Mouse (Mus musculus): ENCODE results near the gene Npdc1.

Gene Npdc1

DNA sequence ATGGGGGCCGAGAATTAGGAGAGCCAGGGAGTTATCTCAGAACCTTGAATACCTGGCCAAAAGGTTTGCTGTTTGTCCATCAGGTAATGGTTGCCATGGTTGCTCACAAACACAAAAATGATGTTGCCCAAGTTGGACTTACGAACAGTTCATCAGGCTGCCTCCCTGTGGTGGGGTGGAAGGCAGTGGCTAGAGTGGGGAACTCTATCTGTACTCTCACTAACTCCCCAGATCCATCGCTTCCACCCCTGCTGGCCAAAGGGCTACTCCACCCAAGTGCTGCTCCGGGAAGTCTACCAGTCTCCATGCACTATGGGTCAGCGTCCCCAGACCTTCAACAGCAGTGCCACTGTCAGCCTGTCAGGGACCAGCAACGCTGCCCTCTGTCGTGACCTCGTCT, at the start of gene Npdc1:
Gene Npdc1 (plus strand): TSS at position 301 of the 400 bp plus-strand sequence.
- DNase-seq: no peak

DNA sequence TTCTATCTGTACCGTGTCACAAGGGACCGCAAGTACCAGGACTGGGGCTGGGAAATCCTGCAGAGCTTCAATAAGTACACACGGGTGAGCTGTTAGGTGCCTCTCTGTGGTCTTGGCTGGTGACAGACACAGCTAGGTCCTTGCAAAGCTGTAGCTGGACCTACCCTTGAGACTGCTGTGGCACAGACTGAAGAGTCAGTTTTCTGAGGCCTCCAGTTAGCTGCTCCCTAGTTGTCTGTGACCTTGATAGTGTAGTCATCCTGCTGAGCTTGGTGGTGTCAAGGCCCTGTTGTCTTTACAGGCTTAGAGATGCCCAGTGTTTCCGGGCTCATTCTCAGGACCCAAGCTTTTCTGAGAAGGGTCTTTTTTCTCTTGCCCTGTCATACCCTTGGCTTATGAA, 49.7 kb upstream of the Npdc1 start:
- no peak for DNase-seq

DNA sequence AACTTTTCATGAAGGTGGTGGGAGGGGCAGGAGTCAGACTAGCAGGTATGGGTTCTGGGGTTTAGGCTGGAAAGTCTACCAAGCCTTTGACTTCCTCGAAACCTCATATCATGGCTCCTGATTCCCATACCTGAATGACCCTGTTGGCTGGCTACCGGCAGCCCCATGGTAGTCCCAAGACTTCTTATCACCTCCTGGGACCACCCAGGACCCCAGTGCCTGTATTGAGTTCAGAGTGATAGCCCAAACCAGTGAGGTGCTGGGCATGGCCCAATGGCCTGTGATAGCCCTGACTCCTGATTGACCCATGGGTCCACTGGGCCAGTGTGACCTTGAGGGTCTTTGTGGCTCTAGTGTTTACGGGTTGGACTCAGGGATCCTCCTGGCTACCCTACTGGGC, 48.5 kb upstream of the Npdc1 start:
- no peak for DNase-seq

DNA sequence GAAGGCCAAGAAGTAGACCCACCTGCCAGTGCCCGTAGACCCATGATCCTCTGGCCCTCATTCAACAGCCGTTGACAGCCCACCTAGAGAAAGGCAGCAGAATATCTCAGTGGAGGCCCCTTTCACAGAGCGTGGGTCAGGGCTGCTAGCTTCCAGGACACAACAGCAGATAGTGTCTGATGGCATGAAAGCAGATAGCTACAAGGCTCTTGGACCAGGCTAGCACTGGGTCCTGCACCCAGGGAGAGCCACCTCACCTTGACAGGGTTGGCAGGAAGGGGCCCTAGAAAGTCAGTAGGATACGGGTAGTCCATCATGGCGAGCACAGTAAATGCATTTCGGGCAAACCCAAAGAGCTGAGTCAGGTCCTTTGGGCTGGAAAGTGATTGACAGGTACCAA, 44.9 kb upstream of the Npdc1 start:
- no peak for DNase-seq

DNA sequence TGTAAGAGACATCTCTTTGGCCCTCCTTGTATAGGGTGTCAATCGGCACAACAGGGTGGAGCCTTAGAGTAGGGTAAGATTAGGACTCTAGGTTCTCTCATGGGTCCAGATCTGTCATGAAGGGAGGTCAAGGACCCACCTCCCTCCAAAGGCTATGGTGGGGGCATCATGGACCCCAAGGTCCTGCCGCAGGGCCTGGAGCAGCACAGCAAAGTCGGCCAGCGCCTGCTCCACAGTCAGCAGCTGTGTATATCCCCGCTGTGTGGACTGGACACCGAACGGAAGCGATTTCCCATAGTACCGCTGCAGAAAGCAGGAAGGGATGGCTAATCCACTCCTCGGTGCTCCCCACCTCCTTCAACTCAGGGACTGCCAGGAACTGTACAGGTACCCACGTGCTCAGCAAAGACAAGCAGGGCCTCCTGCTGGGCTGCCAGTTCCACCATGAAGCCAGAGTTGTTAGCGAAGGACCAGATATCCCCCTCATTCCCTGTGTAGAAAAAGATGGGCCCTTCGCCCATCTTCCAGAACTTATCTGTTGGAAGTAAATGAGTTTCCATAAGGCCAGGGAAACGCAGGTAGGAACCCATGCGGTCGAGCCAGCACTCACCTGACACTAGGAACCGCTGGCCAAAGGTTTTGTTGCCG, 43.6 kb upstream of the Npdc1 start:
- no peak for DNase-seq

DNA sequence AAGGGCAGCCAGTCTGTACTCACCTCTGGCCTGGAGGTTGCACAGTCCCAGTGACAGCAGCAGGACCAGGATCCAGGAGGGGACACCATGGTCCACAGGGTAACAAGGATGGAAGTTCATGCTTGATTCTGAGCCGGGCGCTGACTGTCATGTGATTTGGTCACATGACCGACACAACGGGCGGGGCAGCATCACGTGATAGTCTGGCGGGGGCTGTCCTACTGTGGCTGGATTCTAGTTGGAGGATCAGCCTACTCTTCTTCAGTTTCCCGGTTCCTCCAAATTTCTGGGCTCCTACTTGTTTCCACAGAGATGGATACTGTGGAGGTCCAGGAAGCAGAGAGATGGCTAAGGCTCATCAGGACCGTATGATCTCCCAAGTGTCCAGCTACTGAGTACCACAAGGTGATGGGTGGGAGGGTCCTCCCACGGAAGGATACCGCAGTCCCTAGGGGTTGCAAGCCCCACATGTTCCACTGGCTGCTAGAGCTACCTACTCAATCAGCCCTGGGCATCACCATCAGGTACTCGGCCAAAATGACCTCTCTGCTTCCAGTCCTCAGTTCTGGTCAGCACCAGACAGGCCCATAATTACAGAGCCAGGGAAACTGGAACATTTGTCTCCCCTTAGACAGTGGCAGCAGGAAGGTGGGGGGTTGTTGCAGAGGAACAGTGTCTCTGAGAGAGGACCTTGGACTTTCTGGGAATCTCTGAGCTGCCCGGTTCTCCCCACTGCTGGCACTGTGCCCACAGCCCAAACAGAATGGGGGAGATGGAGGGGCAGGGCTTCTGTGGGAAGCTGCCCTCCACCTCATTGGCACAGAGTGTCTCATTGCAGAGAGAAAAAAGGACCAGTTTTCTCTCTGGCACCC, 42.7 kb upstream of the Npdc1 start, which contains the start of gene Dpp7:
Gene Dpp7 (minus strand): TSS at position 152 of the 872 bp plus-strand sequence.
- DNase-seq: peak; percentile 87

DNA sequence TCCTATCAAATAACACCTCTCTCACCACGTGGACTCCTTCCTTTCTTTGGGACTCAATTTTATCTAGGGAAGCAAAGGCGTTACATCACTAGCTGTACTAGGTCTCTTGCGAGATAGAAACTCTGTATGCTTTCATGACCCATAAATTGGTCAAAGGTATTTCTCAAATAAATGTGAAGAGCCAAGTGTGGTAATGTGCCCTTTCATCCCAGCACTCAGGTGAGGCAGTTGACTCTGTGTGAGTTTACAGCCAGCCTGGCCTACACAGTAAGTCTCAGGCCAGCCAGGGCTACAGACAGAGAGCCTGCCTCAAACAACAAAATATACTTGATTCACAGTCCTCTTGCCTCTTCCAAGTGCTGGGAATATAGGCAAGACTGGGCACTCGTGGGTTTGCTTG, 39.3 kb upstream of the Npdc1 start:
- DNase-seq: no peak

DNA sequence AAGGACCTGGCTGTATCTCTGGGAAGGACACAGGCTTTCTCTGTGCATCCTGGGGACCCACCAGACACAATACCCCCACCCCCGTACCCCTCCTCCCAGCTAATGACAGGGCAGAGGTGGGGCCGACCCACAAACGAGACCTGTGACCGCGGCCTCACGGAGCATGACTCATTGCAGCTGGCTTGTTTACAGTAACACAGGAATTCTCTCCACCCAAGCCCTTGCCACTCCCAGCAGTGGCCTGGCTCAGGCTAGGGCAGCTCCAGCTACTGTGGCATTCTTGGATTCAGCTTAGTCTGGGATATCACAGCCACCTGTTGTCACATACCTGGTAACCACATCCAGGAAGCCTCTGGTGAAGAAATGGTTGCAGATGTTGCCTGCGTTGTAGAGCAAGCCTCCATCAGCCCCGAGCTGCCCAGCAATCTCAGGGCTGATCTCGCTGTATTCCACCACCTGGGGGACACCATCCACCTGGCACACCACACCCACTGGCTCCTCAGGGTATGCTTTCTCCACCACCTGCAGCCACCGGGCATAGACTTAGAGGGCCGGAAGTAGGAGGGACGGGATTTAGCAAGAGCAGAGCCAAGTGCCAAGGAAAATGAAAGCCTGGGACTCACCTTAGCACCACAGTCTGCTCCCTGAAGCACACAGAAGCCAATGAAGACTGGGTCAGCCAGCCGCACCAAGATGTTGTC, 35.5 kb upstream of the Npdc1 start:
- peak; percentile 27 for DNase-seq

DNA sequence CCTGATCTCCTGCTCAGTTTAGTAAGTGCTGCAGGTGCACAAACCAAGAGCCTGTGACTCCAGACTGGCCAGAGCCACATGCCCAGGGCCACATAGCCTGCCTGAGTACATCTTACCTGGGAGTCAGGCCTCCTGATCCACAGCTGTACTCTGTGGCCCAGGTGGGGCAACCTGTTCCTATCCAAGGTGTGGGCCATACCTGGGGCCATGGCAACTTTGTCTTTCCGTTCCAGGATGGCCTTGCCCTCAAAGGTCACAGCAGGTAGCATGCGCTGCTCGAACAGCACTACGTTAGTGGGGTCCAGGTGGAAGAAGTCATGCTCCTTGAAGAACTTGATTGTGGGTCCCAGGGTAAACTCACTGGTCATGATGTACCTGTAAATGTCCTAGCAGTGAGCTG, 34.8 kb upstream of the Npdc1 start:
- DNase-seq: no peak

DNA sequence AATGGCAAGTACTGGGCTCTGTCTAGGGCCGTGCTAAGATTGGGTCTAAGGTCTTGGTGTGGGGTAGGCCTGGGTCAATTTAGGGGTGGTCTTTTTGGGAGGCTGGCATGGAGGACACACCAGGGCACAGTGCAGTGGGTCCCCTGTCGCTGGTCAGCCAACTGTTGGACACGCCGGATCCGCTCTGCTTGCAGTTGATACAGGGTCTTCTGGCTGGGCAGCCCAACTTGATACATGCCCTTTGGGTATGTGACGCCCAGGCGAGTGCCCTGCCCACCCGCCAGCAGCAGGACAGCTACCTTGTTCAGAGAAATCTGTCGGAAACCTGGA, 34.4 kb upstream of the Npdc1 start:
- DNase-seq: no peak

DNA sequence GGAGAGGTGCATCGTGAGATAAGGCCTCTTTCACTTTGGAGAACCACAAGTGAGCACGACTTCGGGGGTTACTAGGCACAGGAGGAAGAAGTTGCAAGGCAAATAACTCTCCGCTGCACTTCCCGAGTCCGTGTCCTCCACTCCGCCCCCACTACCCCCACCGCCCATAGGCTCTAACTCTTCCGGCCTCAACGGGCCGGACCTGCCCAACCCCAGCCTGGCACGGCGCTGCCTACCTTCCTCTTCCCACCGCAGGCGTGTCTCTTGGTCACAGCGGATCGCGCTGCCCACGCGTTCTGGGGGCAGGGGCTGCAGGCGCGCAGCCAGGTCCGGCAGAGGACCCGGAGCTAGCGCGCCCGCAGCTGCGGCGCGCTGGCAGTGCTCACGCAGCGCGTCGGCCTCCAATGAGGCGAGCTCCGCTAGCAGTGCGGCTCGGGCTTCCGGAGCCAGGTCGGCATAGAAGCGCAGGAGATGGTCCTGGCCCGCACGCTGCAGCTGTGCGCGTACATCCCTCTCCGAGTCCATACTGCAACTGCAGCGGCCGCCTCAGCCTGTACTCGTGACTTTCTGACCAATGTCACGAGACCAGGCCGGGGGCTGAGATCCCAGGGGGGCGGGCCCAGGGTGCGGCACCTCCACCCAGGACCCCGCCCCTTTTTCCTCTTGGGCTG, 33.9 kb upstream of the Npdc1 start, which contains the start of gene Uap1l1:
Gene Uap1l1 (minus strand): TSS at position 592 of the 671 bp plus-strand sequence.
- DNase-seq: peak; percentile 83

DNA sequence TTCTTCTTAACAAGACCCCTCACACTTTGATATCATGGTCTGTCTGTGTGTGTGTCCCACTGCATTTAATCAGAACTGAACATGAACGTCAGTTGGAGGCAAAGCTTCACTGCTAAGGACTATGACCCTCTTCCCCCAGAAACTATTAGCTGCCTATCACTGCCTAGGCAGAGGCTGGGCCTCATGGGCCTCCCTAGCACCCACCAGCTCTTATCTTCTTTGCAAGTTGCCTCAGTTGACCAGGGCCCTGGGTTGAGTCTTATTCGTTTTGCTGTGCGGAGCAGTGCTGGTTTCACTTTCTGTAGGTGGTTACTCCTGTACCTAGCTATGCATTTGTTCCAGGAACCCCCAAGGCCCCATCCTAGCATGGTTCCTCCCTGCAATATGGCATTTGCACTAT, 29.2 kb upstream of the Npdc1 start:
- DNase-seq: no peak

DNA sequence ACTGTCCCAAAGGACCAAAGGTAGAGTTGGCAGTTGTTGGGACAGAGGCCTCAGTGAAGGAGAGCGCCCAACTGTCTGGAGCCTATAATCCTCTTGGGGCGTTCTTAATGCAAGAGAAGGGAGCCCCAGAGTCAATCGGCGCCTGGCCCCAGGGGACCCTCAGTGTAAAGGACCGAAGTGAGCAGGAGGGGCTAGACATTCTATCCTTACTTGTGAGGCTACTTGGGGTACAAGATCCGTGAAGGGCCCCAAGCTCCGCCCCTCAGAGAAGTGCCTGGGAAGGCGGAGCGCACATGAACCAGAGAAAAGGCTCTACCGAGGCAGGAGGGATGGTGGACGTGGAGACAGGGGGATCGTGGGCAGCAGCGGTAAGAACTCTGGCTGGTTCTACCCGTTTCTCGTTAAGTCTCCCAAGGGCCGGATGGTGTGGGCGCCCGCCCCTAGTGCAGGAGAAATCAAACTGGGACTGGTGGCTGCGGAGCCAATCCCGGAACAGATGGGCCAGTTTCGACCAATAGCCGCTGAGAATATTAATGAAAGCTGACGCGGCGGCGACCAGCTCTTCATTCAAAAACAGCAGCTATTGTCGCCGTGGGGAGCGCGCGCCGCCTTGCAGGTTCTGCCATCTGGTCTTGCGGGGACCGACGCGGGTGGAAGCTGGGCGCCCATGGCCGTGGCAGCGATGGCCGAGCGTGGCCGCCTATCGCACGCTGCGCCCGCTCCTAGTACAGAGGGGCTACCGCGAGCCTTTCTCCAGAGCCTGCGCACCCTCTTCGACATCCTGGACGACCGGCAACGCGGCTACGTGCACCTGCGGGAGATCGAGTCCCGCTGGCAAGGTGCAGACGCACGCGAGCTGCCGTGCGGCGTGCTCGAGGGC, 27.1 kb upstream of the Npdc1 start, which contains the start of gene Sapcd2:
Gene Sapcd2 (plus strand): TSS at position 558 of the 880 bp plus-strand sequence.
- DNase-seq: peak; percentile 84

DNA sequence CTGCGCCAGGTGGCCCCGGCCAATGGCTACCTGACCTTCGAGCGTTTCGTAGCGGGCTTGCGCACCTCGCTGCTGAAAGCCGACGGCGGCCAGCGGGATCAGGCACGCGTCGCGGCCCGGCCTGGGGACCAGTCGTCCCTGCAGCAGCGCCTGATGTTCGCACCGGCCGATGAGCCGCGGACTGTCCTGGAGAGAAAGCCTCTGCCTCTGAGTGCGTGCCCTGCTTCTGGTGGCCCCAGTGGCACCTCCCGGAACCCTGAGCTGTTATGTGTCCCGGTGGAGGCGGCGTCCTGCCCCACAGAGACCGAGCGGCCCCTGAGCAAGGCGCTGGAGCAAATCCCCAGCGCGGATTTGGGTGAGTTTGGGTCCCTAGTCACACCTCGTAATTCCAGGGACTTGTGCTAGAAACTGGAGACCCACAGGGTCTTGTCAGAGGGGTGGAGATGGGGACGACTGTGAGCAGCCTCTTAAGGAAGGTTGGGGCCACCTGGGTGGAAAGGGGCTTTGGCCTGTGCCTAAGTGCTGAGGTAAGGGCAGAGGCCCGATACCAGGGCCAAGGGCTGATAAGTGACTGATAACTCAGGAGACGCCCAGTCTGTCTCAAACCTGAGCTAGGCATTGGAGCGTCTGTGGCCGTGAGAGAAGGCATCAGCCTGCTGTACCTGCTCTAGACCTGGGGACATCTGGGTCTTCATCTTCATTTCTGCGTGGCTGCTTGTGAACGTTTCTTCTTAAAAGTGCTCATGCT, 26.3 kb upstream of the Npdc1 start:
- DNase-seq: no peak

DNA sequence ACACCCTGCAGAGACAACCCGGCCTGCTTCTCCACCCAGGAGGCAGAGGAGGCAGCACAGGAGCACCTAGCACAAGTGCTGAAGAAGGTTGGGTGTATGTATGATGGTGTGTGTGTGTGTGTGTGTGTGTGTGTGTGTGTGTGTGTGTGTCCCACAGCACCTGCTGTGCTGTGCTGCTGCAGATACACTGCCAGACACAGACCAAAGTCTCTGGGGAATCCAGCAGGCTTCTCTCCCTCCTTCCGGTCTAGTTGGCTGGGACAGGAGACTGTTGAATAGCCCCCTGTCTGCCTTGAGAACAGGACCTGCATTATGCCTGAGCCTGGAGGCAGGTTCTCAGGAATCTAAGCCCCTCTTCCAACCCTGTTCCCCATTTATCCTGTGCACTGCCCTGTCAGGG, 25.7 kb upstream of the Npdc1 start:
- no peak for DNase-seq

DNA sequence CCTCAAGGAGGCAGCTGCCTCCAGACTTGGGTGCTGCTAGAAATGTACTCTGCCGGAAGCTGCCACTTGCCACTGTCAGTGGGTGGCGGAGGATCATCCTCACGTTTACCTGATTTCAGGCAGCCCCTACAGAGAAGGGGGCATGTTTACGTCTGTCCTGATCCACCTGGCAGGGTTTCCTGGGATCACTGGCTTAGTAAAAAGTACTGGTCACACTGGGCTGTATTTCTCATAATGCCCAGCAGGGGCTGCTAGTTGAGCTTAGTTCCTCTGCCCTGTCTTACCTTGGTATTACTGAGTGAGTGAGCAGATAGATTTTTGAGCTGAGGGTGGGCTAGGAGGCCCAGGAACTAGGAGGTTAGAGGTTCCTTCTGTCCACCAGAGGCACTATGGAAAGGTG, 22.6 kb upstream of the Npdc1 start:
- DNase-seq: peak; percentile 63

DNA sequence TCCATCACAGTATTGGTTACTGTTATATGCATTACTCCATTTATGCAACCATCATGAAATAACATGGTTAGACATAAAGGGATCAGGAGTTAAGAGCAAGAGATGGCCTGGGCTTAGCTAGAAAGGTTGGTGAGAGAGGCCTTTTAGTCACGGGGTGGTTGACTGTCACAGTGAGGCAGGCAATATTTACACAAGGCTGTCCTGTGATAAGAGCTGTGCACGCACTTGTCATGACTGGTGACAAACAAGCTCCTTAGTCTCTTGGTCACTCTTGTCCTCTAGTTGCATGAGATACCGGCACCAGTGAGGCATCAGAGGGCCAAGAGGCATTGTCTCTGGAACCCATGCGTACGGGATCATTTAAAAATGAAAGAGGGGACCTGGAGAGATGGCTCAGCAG, 14.7 kb upstream of the Npdc1 start:
- DNase-seq: no peak

DNA sequence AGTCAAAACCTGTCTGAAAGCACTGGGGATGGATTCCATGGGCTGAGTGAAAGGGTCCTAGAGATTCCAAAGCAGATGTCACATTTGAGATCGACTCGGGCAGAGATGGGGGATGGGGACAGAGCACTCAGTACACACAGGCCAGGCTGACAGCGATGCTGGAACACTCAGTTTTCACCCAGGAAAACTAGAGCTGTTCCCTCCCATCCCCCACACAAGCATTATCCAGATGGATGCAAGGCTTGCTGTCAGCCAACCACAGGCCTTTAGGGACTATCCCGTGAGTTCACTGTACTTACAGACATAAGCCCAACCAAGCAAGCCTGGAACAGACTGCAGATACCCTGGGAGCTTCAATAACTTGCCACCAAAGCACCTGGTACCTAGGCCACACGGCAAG, 7.9 kb upstream of the Npdc1 start:
- DNase-seq: no peak

DNA sequence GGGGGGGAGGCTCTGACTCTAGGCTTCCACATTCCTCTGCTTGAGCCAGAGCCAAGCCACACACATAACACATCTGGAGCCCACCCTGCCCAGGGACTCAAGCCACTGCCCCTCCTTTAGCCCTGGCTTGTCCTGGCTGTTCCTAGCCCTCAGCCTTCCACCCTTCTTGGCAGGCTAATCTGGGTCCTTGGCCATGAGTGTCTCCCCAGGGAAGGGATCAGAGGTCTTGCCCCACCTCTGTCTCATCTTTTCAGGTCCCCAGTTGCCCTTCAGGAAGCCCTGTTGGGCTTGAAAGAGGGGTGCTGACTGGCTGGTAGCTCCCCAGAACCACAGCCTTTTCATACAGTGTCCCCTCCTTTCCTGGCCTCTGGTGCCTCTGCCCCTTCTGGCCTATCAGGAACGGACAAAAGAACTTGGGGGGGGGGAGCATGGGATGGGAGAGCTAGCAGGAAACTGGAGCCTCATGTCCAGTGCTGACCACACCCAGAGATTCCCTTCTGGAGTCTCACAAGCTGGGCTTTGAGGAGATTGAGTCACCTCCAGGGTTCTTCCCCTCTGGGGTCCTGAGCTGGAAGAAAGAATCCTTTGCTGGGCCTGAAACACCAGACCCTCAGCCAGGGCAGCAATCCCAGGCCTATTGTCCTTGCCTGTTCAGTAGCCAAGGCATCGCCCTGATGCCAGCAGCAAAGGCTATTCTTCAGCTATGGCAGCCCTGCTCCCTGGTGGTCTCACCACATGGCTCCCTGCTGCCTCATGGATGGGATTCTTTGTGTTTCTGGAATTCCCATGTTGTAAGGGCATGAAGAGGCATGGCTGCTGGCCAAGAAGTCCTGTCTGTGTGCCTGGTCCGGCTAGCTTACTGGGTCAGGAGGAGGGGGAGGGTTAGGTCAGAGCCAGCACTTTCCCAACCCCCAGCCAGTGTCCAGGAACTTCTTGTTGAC, 4.6 kb upstream of the Npdc1 start:
- DNase-seq: peak; percentile 23

Data from kidney, adult 18-20 months (tissue).